Mouse (Mus musculus) right cerebral cortex, postnatal 14 days (tissue): ENCODE measurements around the gene Sgca.
"Not testable (repeated sequence)": the region's sequence is repeated elsewhere in the genome, so short reads cannot be mapped to it uniquely, and the experiment has no call there.

Experiments used
- DNase-seq: peaks from one replicate; pipeline ENCODE4 v3.0.0; 2022

Gene Sgca

DNA sequence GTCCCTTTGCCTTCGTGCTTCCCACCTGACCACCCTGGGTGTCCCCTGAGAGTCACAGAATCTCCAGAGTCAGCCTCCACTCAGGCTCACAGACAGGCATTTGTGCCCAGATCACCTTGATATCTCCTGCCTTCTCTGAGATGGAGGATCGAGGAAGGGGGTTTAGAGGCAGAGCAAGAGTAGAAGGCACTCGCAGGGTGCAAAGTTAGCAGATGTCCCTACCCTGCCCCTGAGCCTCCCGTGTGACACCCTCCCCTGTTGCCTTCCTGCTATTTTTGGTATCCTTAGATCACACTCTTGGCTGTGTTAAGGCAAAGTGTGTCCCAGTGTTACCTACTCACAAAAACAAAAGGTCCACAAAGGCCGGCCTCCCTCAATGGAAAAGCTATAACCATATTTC, at the start of gene Sgca:
Sgca (minus strand) TSS at position 129 of the 400 bp plus-strand sequence.
- no peak for DNase-seq

DNA sequence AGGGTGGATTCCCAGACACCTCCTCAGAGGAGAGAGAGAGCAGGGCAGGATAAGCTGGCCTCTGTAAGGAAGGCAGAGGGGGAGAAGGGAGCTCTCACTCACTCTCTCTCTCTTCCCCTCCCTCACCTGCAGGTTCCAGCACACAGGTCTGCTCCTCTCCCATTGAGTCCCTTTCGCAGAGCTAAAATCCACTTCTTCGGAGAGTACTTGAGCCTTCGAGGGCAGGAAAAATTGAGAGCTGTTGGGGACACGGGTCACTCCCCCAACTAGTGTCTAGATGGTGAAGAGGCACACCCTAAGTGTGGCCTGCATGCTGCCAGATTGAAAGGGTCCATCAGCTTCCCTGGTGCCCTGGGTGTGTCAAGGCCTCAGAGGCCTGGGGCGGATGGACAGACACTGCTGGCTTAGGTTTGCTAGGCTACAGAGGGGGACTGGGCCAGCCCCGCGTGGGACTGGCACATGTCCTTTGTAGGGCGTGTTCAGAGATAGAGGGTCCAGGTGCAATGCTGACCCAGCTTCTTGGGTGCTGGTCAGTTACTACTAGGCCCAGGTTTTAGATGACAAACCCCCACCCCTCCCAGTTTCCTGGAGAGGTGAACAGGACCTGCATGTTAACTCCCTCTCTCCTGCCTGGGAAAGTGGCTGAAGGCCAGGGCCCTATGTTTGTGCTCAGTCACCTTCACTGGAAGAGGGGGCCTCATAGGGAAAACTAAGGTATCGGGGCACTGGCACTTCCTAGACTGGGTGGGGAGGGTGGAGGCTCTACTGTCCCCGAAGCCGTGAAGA, 49.3 kb upstream of the Sgca start:
- DNase-seq = no peak

DNA sequence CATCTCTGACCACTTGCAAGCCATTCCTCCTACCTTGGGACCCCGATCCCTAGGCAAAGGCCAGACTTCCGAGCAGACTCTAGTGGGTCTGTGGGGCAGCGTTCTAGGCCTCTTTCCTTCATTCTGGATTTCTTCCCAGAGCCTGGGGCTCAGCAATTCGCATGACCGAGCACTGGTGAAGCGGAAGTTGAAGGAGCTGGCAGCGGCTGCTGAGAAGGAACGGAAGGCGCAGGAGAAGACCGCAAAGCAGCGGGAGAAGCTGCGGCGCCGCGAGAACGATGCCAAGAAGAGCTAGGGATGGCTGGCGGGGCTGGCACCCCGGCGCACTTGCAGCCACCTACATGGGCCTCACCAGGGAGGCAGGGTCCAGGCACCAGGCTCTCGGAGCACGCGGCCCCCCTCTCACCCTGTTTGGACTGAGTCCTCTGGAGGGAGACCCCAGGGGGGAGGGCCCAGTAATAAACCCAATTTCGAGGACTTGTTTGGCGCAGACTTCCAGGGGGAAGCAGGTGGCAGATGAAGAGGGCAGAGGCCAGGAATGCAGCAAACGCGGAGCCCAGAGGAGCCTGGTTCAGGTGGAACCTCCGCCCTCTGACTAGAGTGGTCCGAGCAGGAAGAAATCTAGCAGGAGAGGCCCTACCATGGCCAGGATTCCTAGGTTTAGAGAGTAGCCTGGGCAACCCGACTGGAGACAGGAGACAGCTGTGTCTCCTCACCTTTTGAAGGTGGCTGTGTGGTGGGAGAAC, 48.5 kb upstream of the Sgca start:
- DNase-seq = peak; percentile 65

DNA sequence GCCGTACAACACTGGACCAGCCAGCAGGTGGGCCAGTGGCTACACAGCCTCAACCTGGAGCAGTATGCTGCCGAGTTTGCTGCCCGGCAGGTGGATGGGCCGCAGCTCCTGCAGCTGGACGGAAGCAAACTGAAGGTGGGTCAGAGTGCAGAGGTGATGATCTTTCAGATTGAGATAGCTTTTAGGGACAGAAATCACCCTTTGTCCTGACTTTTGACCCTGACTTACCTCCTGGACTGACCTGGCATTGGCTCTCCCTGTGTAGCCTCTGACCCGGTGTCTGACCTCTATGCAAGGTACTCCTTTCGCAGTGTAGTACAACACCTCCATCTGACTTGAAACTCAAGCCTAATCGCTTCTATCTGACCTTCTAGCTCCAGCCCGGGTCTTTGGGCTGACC, 47.4 kb upstream of the Sgca start:
- no peak for DNase-seq

DNA sequence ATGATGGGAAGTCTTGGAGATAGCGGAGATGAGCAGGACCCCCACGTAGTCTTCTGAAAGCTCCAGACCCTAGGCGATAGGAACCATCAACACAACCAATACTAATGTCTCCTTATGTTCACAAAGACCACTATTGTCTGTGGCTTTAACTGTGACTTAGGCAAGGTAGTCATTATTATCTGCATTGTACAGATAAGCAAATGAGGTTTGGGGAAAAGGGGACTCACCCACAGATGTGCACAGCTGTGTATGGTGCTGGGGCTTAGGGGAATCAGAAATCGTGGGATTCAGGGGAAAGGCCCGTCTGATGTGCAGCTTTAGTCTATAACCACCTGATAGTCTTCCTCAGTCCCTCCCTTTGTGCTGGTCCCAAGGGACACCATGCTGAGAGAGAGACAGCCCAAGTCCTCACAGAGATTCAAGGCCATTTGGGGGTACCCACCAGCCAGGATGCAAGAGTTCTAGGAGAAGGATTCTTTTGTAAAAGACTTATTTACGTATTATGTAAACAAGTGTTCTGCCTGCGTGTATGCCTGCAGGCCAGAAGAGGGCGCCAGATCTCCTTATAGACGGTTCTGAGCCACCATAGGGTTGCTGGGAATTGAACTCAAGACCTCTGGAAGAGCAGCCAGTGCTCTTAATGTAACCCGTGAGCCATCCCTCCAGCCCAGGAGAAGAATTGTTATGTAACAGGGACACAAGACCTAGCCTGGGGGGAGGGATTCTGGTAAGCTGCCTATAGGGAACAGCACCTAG, 46.3 kb upstream of the Sgca start:
- DNase-seq = no peak

DNA sequence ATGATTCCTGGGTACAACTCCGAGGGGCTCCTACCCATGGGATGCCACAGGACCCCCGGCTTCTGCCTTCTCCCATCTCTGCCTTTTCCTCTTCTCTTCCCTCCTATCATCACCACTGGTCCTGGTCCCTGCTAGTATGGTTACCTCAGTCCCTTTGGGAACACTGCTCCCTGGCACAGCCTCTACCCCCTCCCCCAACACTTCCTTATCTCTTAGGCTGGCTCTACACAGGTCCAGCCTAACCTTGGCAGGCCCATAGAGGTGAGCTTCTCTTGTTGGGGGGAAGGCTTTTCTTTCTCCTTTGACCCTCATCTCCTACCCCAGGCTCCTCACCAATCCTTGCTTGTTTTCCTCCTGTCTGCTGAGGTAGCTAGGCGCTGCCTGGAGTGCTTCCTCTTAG, 39.4 kb upstream of the Sgca start:
- DNase-seq = no peak

DNA sequence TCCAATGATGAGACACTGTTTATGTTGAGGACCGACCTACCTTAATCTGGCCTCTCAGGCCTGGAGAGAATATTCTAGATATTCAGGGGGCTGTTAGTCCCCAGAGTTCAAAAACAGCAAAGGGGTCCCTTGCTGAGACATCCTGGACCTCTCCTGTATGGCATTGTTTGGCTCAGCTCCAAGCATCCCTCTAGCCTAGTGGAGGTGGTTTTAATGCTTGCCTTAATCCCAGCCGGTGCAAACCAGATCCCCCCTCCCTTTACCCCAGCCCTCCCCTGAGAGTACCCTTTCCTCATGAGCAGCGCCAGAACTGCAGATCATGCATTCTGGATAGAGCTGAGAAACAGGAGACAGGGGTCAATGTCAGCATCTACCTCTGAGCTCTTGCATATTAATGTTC, 36.4 kb upstream of the Sgca start:
- no peak for DNase-seq

DNA sequence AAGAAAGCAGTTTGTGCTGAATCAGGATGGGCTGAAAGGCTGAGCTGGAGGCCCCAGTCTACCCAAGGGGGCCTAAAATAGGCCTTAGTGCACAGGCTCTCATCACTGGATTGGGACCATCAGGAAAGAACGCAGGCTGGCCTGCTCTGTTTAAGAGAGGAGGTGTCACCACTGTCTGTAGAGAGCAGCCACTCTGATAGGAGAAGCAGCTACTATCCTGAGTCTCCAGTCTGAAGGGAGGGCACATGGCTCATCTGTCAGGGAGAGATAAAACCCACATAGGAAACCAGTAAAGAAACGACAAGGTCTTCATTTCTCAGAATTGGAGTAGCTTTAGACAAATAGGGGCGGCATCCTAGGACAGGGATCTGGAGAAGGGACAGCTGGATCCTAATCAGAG, 35.9 kb upstream of the Sgca start:
- DNase-seq = no peak

DNA sequence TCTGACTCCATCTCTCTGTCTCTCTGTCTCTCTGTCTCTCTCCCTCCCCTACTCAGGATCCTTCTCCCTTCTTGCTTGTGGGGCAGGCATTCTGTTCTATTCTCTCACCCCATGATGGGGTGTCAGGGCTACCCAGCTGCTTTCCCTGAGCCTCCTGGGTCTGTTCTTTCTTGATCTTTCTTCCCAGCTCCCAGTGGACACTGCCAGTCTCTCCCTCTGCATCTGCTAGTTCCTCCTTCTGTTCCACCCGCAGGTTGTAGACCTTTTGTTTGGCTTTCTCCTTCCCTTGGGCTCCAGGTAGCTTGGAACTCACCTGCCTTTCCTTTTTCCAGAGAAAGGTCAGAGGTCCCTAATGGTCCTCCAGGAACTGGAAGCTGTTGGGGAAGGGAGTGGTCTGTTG, 35.3 kb upstream of the Sgca start:
- no peak for DNase-seq

DNA sequence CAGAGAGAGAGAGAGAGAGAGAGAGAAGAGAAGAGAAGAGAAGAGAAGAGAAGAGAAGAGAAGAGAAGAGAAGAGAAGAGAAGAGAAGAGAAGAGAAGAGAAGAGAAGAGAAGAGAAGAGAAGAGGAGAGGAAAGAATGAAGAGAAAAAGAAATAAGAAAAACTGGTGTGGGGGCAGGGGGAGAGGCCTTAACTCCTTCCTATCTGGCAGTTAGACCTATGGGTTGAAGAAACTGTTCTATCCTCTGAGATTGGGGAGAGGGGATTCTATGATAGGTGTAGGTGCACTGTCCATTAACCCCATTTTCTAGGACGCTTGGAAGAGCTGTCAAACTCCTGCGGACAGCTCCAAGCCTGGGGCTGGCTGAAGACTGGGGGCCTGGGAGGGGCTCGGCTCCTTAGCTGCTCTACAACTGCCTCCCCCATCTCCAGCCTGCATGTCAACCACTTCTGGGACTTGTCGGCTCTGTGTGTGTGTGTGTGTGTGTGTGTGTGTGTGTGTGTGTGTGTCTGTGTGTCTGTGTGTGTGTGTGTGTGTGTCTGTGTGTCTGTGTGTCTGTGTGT, 34.8 kb upstream of the Sgca start:
- not testable (repeated sequence) for DNase-seq

DNA sequence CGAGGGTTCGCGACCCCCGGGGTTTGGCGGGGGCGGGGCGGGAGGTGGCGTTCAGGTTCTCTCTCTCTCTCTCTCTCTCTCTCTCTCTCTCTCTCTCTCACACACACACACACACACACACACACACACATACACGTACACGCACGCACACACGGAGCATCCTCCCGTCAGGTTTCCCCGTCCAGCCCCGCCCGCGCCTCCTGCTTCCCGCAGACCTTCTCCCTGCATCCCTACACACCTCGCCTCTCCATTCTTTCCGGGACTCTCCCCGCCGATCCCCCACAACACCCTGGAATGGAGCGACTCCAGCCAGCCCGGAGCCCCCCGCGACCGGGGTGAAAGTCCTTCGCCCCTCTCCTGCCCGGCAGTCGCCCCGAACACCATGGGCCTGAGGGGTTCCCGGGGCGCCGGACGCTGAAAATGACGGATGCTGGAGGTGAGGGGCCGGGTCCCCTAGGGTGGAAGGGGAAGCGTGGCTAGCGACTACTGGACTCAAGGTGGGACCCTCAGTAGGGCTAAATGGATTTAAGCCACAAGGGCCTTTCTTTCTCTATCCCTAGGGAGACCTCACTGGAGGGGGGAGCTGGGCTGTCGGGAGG, 34.1 kb upstream of the Sgca start:
- DNase-seq = peak; percentile 76

DNA sequence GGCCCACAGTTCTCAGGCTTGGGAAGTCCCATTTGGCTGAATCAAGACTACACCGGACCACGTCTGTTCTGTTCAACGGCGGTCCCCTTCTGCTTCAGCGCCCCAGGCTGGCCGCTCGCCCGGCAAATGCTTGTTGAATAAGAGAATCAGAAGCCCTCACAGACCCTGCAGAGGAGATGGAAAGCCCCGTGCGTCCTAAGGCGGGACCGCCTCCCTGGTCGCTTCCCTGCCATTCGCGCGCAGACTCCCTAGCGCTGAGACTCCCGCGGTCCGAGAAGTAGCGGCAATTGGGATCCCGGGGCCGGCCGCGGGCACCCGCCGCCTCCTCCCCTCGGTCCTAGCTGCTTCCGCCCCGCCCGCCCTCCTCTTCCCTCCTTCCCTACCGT, 33.5 kb upstream of the Sgca start, which contains the start of gene Samd14:
Samd14 (plus strand) TSS at position 251 of the 386 bp plus-strand sequence.
- peak; percentile 76 for DNase-seq

DNA sequence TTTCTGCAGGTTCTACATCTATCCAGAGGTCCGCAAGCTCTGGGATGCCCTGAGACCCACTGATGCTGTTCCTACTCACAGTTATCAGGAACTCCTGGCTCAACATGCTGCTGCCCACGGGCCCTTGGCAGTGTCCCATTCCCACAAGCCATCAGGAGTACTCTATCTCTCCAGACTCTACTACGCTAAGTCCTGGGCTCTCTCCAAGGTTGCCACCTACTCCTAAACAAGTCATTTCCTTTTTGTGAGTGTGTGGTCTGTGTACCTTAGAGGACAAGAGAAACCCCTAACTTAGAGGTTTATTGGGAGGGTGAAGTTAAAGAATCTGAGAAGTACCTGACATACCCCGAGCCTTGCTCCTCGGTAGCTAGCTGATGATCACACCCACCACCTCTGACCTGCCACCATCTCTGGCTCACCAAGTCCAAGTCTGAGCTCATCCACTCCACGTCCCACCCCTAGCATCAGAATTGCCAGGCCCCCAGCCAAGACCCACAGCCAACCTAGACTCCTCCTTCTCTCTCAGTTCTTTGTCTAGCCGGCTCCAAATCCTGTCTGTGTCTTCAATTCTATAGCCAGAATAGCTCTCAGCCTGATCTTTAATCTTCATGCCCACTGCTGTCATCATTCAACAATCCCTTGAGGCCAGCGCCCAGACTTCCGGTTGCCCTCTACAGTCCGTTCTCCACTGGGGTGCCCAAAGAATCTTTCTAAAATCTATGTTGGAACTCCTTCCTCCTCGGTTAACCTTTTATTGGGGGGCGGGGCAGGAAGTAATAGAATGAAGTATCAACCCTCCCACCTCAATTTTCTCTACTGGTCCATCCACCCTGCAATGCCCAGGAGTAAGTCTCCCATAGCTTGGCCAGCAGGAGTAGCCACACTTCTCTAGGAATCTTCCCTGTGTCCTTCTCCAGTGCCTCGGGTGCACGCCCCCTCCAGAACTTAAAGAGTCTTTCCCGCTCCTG, 32.8 kb upstream of the Sgca start:
- DNase-seq = no peak

DNA sequence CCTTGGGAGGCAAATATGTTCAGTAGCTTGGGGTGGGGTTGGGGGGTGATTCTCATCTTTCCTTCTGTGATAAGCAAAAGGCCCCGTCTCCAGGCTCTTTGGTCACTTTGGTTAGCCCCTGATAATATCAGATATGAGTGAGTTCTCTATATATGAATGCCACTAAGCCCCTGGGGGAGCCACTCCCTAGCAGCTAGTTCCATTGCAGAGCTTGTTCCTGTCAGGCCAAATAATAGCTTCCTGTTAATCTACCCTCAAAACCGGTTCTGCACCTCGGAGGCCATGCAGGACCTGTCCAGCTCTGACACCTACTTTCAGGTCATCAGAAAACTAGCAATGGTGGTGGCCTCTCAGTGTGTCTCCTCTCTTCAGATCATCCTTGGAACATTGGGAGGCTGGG, 31.3 kb upstream of the Sgca start:
- DNase-seq = no peak

DNA sequence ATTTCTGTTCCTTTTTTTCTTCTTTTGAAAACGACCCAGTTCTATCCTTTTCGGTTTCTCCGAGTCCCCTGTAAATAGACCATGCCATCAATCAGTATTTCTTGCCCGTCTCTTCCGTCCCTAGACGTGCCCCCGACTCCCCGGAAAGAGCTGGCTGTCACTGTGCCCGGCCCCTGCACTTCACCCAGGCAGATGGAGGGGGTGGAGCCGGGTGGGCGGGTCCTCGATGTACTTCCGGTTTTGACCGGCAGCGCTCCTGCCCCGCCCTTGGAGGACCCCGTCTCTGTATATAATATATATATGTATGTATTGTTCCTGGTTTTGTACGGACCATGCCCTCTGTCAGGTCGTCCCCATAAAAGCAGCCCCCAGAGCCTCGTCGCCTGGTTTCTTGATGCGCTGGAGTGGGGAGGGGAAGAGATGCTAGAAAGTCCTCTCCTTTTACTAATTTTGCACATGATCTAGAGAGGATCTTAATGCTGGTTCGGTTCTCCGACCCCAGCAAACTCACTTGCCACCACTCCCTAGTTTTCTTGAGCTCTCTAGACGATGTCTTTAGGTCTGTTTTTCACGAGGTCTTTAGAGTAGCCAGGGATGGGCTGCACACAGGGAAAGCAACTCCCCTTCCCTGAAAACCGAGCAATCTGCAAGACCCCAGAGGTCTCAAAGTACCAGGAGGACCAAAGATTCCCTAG, 30.5 kb upstream of the Sgca start:
- peak; percentile 75 for DNase-seq

DNA sequence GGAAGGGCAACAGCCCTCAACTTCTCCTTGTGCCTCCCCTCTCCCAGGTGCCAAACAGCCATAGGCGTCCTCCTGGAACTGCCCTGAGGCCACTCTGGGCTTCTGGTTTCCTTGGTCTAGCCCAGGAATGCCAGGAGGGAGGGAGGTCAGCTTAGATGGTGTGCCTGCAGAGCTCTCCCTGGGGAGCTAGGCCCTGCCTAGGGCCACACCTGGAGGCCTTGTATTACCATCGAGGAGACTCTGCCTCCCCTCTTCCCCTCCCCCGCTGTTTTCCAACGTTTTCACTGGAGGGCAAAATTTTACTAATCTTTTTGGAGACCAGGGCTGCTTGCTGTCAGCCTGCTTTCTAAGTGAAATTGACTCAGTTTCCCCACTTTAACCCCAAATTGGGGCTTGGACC, 29.9 kb upstream of the Sgca start:
- peak; percentile 18 for DNase-seq

DNA sequence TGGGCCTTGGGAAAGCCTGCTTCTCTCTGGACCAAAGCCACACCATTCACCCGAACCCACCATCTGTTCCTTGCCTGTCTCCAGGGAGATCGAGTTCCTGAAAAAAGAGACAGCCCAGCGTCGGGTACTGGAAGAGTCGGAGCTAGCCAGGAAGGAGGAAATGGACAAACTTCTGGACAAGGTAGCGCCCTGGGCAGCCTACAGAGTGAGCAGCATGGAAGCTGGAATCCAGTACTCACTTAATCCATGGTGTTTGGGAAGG, 28.7 kb upstream of the Sgca start:
- no peak for DNase-seq

DNA sequence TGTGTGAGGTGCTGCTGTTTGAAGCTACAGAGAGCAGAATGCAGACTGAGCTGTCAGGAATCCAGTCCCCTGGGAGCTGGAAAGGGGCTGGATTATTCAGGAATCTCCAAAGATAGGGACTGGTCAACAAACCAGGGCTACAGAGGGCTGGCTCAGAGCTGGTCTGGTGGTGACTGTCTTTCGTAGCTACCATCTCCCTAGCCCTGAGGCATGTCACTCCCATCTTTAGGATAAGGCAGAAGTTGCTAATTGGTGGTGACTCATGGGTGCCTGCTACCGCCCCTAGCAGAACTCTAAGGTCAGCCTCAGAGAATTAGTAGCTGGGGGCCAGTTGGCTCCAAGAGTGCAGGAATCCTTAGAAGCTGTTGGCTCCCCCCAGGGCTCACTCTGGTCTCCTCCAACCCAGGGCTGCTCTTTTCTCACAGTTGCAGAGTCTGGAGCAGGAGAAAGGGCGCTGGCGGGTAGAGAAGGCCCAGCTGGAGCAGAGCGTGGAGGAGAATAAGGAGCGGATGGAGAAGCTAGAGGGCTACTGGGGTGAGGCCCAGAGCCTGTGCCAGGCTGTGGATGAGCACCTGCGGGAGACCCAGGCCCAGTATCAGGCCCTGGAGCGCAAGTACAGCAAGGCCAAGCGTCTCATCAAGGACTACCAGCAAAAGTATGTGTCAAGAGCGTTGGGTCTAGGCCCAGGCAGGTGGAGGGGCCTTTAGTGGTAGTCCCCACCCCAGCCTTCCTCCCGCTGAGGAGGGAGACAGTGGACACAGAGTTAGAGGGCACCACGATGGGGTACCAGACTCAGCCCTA, 28.2 kb upstream of the Sgca start:
- DNase-seq = peak; percentile 16

DNA sequence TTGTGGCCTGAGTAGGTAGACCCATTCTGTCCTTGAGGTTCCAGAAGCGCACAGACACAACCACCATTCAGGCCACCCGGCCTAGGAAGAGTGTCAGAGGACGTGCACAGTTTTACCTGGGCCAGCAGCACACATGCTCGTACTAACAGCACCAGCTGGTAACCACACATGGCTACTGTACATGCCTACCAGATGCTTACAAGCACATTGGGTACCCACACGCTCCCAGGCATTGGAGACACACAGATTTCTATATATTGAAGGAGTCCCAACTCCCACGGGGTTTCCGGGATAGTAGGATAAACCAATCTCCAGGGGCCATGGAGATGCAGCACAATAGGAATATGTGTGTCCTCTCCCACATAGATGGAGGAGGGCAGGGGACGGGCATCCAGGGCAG, 26.6 kb upstream of the Sgca start:
- no peak for DNase-seq

DNA sequence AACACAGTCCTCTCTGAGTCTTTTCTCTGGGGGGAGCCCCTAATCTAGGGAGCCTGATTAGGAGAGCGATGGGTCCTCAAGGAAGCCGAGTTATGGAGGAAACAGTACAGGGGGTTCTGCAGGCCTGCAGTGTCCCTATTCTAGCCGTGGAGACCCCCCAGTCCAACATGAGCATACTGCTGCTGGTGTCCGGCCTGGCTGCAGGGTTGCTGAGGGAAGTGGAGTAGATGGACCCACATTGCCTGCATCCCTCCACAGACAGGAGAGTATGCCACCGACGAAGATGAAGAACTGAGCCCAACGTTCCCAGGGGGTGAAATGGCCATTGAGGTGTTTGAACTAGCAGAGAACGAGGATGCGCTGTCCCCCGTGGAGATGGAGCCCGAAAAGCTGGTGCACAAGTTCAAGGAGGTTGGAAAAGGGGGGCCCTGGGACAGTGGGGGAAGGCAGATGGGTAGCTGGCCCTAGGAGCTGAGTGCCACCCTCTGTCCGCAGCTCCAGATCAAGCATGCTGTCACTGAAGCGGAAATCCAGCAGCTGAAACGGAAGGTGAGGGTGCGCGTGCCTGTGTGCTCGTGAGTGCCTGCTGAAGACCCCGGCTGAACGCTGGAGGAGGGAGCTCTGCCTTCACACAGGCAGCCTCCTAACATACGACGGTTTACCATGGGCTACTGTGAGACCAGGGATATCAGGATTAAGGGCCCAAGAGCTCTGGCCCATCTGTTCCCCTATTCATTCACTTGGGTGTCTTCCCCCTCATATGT, 25.6 kb upstream of the Sgca start:
- DNase-seq = no peak
